Mouse (Mus musculus) olfactory bulb, adult 2 months (tissue): Measurements from ENCODE around the gene E030018B13Rik. TPM values are rescaled to one million over a fixed set of nuclear protein-coding genes. Genes with fewer than 3 reads are reported as not detected.

Source experiments
- H3K27ac ChIP-seq: fragments of 200-500 bp; 2 replicates; pipeline ENCODE4 v1.5.1; 2012; ENCODE audit warnings: low read depth, low read length; ENCODE audit not compliant: insufficient read depth
- H3K4me1 ChIP-seq: fragments of 200-500 bp; 2 replicates; pipeline ENCODE4 v1.6.1; 2012; ENCODE audit warnings: low read length; ENCODE audit not compliant: control insufficient read depth, insufficient read depth
- H3K4me3 ChIP-seq: fragments of 200-500 bp; 2 replicates; pipeline ENCODE4 v1.5.1; 2012; ENCODE audit warnings: mild to moderate bottlenecking, low read depth, low read length, moderate library complexity; ENCODE audit not compliant: insufficient read depth
- CTCF ChIP-seq: fragments of 200-500 bp; IDR thresholded peaks from 2 replicates; pipeline ENCODE4 v1.5.1; 2012; ENCODE audit warnings: low read depth, mild to moderate bottlenecking, low read length, moderate library complexity; ENCODE audit not compliant: insufficient read depth
- POLR2A ChIP-seq: fragments of 200-500 bp; IDR thresholded peaks from 2 replicates; pipeline ENCODE4 v1.6.1; 2012; ENCODE audit warnings: mild to moderate bottlenecking, low read depth, low read length, moderate library complexity; ENCODE audit not compliant: insufficient read depth
- WGBS: fragments of 180-500 bp; shearing (Covaris S2); methylation state at CpG from one replicate; pipeline ENCODE4 v1.1.7; 2018; 5-methylcytosine and 5-hydroxymethylcytosine counted together
- polyA plus RNA-seq: library from polyadenylated mRNA; stranded (reverse); fragments of >200 nt; gene quantifications from 2 replicates; pipeline ENCODE4 v1.2.4, GENCODE M21; 2012; ENCODE audit warnings: low replicate concordance; ENCODE audit not compliant: missing spikeins, insufficient read depth, insufficient read length

The E030018B13Rik gene
- not detected in 2 replicates for polyA plus RNA-seq

DNA sequence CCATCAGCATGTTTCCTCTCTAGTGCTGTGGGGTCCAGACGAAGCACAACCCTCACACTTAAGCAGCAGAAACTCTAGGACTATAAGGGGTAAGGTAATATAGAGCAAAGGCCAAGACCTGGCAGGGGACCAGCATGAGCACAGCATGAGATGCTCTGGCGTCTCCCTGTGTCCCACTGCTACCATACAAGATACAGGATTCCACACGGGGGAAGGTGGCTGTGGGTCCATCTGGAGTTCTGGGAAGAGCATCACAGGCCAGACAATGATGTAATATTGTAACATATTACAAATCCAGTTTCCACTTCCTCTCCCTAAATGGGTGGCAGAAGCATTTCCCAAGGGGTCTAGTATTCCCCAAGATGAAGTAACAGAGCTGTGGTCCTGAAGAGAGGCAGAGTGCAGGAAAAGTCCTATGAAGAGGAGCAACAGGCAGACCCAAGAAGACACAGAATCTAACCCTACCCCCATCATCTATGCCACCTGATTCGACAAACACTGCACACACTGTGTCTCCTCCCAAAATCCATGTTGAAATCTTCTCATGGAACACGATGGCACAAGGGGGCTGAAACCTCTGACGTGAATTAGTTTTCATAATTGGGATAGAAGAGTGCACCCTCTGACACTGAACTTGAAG, at the start of gene E030018B13Rik:
TSS of gene E030018B13Rik (plus strand) at position 590 of the 640 bp plus-strand sequence.
- TF ChIP-seq CTCF (no peak), POLR2A (no peak)

DNA sequence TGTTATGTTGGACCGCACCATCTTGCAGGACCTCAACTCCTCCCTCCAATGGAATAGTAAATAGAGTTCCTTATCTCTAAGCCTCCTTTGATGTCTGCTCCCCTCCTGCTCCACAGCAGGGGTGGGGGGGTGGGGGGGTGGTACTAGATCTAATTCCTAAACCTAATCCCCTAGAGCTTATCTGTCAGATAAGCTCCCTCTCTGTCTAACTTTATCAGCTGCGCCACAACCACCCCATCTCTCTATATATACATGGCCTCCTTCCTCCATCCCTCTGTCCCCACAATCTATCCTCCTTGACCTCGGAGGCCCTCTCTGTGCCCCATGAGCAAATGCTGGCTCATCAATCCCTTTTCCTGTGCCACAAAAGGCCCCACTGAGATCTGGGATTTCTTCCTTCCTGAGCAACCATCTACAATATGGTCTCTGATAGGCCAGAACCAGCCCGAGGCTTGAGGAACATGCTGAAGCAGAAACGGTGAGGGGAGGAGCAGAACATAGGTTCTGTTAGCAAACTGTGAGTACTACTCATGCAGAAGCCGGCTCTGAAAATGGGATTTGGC, 48.2 kb upstream of the E030018B13Rik start:
- H3K27ac ChIP-seq, result no peak overlapping the region
- H3K4me3 ChIP-seq, result no peak overlapping the region
- H3K4me1 ChIP-seq, result no peaks in the 10 kb centered on the region
- TF ChIP-seq POLR2A (no peak), CTCF (no peak)
- WGBS, result 83% methylated on average over 6 of the region's 6 CpGs

More for the DNA sequence above, at the start of gene E030018B13Rik:
- WGBS, result 80% methylated on average over 6 of the region's 6 CpGs
- Histone ChIP-seq H3K4me1 (peaks cover 58% of the 10 kb centered on the region), H3K4me3 (no peak within 1 kb of the TSS), H3K27ac (no peak within 1 kb of the TSS)

- 91% methylated on average over 6 of the region's 6 CpGs for WGBS
These were observed 45.0 kb upstream of the E030018B13Rik start for GRCm38 (mm10) chr7:63871698-63872097.

GRCm38 (mm10) chr7:63873880-63874279, 42.8 kb upstream of the E030018B13Rik start:
- H3K27ac ChIP-seq, result no peak overlapping the region
- H3K4me1 ChIP-seq, result no peaks in the 10 kb centered on the region
- H3K4me3 ChIP-seq, result no peak overlapping the region
- TF ChIP-seq POLR2A (no peak), CTCF (no peak)
- 79% methylated on average over 12 of the region's 12 CpGs for WGBS

More at GRCm38 (mm10) chr7:63871698-63872097, 45.0 kb upstream of the E030018B13Rik start:
- TF ChIP-seq CTCF, result no peak
- TF ChIP-seq POLR2A, result no peak
- no peak overlapping the region for H3K4me3 ChIP-seq
- no peak overlapping the region for H3K27ac ChIP-seq
- no peaks in the 10 kb centered on the region for H3K4me1 ChIP-seq

GRCm38 (mm10) chr7:63875686-63876085, 41.0 kb upstream of the E030018B13Rik start:
- no peak overlapping the region for H3K4me3 ChIP-seq
- H3K27ac ChIP-seq, result no peak overlapping the region
- H3K4me1 ChIP-seq, result 0 out of 2 replicates have a peak, but pooled peaks cover 3% of the 10 kb centered on the region
- TF ChIP-seq CTCF (no peak), POLR2A (no peak)

DNA sequence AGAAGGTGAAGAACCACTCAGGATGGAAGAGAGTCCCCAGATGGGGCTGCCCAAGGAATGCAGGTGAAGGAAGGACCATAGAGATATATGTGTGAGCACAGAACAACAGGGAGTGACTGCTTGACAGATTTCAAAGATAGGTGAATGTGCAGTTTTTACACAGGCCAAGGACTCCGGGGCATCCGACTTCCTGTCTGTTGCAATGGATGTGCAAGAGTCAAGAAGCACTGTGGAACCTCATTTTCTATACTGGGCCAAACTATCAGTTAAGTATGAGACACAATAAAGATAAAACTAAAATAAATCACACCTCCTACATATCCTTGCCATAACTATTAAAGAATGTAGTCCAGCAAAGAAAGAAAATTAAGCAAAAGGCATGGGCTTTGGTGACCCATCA, 40.0 kb upstream of the E030018B13Rik start:
- 84% methylated on average over 2 of the region's 2 CpGs for WGBS
- TF ChIP-seq POLR2A (no peak), CTCF (no peak)
- Histone ChIP-seq H3K27ac (no peak overlapping the region), H3K4me3 (no peak overlapping the region), H3K4me1 (0 out of 2 replicates have a peak, but pooled peaks cover 3% of the 10 kb centered on the region)

- Histone ChIP-seq H3K4me1 (0 out of 2 replicates have a peak, but pooled peaks cover 3% of the 10 kb centered on the region), H3K27ac (no peak overlapping the region), H3K4me3 (no peak overlapping the region)
- WGBS, result 55% methylated on average over 14 of the region's 14 CpGs
- TF ChIP-seq CTCF, result no peak
- TF ChIP-seq POLR2A, result no peak
These were observed 39.0 kb upstream of the E030018B13Rik start for GRCm38 (mm10) chr7:63877610-63878009.

DNA sequence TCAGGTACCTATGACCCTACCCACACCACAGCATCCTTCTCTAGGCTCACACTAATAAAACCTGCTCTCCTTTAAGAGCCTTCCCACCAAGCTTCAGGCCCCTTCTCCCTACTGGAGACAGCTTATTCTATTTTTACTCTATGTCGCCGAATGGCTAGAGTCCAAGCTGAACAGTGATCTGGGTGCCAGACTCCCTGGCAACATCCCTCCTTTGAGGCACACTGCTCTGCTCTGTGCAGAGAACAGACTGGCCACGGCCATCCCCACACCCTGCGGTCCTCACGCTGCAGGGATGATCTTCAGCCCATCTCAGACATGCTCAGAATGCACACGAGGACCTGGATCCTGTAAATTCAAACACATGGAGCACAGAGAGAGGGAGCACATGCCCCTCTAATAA, 37.1 kb upstream of the E030018B13Rik start:
- 0 out of 2 replicates have a peak, but pooled peaks cover 3% of the 10 kb centered on the region for H3K4me1 ChIP-seq
- H3K4me3 ChIP-seq, result no peak overlapping the region
- no peak overlapping the region for H3K27ac ChIP-seq
- WGBS, result 42% methylated on average over 6 of the region's 6 CpGs
- TF ChIP-seq CTCF, result no peak
- no peak for TF ChIP-seq POLR2A

DNA sequence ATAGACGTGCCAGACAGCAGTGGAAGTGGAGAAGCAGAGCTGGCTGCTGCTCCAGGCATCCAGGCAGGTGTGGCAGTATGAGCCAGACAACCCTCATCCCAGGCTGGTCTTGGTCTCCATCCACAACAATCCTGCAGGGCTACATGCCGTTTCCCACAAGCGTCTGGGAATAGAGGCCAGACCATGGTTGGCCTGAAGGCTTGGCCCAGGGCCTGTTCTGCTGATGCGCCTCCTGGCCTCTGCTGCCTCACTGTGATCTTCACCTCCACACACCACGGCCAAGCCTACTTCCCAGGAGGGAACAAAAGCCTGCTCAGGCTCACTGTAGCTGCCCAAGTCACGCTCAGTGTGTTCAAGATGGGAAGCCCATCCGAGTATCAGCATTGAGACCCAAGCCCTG, 33.9 kb upstream of the E030018B13Rik start:
- 70% methylated on average over 7 of the region's 7 CpGs for WGBS
- H3K4me1 ChIP-seq, result peaks cover 8% of the 10 kb centered on the region
- H3K4me3 ChIP-seq, result no peak overlapping the region
- TF ChIP-seq CTCF (no peak), POLR2A (no peak)
- H3K27ac ChIP-seq, result no peak overlapping the region
